Mouse (Mus musculus): ENCODE results near the gene St6galnac3.

GRCm38 (mm10) chr3:153668447-153669290 lies 56.3 kb downstream of the St6galnac3 start:
- TF ChIP-seq POLR2A (IDR thresholded peaks at IDR 0.05; ENCODE audit: borderline replicate concordance, control insufficient read depth, low read depth, low read length): no peak
- no peak for TF ChIP-seq CTCF (IDR thresholded peaks at IDR 0.05; ENCODE audit: control insufficient read depth, insufficient read depth, low read length)

All from bone marrow, adult 2 months (tissue).